Mouse (Mus musculus): Measurements from ENCODE around the gene Cfap61. TPM values are rescaled to one million over a fixed set of nuclear protein-coding genes. Genes with fewer than 3 reads are reported as not detected.

Cfap61 gene
- polyA plus RNA-seq, 1 experiment from 2014 or later: 1.9 TPM

DNA sequence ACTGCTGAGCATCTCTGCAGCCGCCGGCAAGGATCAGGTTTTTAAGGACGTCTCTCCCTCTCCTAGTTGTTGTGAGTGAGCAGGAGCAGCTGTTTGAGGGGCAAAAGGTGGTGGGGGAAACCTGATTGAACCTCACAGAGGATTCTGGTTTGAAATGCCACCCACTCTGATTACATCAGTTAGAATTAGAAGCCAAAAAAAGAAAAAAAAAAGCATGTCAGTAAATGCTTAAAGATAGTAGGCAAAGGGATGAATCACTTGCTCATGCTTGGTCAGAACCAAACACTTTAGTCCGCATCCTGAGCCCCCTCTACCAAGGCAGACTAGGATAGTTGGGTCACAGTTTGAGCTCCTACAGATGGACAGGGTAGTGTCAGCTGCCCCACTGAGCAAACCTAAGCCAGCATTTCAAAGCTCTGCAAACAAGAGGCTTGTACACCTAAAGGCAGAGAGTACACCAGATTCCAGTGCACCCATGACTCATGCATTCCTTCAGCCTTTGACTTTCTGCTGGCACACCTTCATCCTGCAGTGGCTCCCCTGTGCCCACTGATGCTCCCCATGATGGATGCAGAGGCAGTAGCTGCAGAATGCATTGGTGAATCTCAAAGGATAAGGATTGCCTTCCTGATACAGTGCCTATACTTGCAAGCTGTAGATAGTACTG lies 312.0 kb downstream of the Cfap61 start:
- Histone ChIP-seq H3K4me3 (no peak overlapping the region), H3K9me3 (no peaks in the 10 kb centered on the region), H3K4me2 (replicated peaks) (no peak overlapping the region), H3K36me3 (0 out of 2 replicates have a peak, but pooled peaks cover 6% of the 10 kb centered on the region), H3K27ac (replicated peaks) (no peak overlapping the region), H3K9ac (replicated peaks) (no peak overlapping the region), H3K4me1 (peaks cover 16% of the 10 kb centered on the region), H3K27me3 (peaks cover 5% of the 10 kb centered on the region; the same call in 1 of the 2 replicates)
- 74% methylated on average over 4 of the region's 4 CpGs for WGBS
- no peak for ATAC-seq (ENCODE audit: low FRiP score, low read depth)

DNA sequence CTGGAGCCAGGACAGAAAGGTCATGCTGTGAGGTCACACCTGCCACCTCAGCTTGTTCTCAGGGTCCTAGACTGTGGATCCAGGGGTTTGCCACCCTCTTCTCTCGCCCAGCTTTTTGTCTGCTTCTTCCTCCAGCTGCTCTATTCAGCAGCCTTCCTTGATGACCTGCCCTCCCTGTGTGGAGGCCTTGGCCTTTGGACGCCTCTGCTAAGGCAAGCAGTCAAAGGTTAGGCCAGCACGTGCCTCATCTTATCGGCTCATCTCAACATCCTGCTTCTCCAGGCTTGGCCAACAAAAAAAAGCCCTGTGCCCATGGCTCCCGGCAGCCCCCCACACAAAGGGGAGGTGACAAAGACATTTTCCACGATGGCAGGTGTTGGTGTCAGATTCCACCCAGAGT lies 313.0 kb downstream of the Cfap61 start:
- Histone ChIP-seq H3K27ac (replicated peaks) (no peak overlapping the region), H3K9ac (replicated peaks) (no peak overlapping the region), H3K4me2 (replicated peaks) (no peak overlapping the region), H3K4me1 (peaks cover 16% of the 10 kb centered on the region), H3K27me3 (peaks cover 5% of the 10 kb centered on the region; the same call in 1 of the 2 replicates), H3K4me3 (no peak overlapping the region), H3K36me3 (0 out of 2 replicates have a peak, but pooled peaks cover 6% of the 10 kb centered on the region), H3K9me3 (no peaks in the 10 kb centered on the region)
- WGBS: 43% methylated on average over 6 of the region's 6 CpGs
- no peak for ATAC-seq (ENCODE audit: low FRiP score, low read depth)

DNA sequence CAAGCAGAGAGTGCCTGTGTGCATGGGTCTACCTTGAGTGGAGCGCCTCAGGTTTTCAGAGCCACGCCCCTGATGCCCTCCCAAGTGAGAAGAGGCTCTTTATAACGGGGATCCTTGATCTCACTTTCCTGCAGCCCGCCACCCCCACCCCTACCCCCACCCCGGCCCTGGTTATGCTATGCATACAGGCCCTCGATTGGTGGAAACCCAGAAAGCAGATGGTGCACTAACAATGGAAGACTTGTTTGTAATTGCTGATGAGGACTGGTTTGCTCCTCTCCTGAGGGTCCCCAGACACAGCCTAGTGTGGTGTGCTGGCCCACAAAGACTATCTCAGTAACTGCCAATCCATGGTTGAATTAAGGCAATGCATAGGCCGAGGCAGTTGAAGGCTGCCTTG lies 314.4 kb downstream of the Cfap61 start:
- Histone ChIP-seq H3K36me3 (0 out of 2 replicates have a peak, but pooled peaks cover 6% of the 10 kb centered on the region), H3K4me3 (no peak overlapping the region), H3K27ac (replicated peaks) (peak overlapping the region; percentile 64), H3K27me3 (peaks cover 5% of the 10 kb centered on the region; the same call in 1 of the 2 replicates), H3K4me2 (replicated peaks) (no peak overlapping the region), H3K9me3 (no peaks in the 10 kb centered on the region), H3K4me1 (peaks cover 16% of the 10 kb centered on the region), H3K9ac (replicated peaks) (no peak overlapping the region)
- WGBS: 59% methylated on average over 7 of the region's 7 CpGs
- peak; percentile 87 for ATAC-seq (ENCODE audit: low FRiP score, low read depth)

DNA sequence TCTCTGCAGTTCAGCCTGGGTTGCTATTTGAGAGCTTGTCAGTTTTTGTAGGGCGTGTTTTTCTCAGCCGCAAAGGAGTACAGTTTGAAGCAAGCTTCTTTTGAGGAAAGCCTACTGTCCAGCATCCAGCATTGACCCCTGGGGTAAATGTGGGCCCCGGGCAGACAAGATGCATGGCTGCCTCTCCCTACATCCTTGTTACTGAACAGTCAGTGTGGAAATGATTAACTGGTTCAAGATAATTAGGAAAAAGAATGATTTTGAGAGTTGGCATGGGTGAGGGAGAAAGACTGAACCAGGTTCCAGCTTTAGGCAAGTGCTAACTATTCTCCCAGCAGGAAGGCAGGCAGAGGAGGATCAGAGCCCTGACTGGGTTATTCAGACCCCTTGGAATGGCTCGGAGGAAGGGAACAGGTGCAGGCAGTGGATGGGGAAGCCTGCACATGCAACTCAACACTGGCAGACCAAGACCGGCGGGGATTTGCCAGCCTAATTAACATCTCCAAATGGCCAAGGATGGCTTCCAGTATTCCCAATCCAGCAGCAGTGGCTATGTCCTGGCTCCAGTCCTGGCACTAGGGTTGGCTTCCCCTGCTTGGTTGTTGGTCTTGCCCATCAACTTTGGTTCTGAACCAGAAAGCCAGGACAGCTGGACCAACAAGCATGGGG lies 315.8 kb downstream of the Cfap61 start:
- WGBS: 77% methylated on average over 6 of the region's 6 CpGs
- Histone ChIP-seq H3K4me2 (replicated peaks) (no peak overlapping the region), H3K9ac (replicated peaks) (no peak overlapping the region), H3K36me3 (no peaks in the 10 kb centered on the region), H3K4me3 (no peak overlapping the region), H3K4me1 (peaks cover 16% of the 10 kb centered on the region), H3K27ac (replicated peaks) (no peak overlapping the region), H3K27me3 (peaks cover 5% of the 10 kb centered on the region; the same call in 1 of the 2 replicates), H3K9me3 (no peaks in the 10 kb centered on the region)
- ATAC-seq (ENCODE audit: low FRiP score, low read depth): no peak

DNA sequence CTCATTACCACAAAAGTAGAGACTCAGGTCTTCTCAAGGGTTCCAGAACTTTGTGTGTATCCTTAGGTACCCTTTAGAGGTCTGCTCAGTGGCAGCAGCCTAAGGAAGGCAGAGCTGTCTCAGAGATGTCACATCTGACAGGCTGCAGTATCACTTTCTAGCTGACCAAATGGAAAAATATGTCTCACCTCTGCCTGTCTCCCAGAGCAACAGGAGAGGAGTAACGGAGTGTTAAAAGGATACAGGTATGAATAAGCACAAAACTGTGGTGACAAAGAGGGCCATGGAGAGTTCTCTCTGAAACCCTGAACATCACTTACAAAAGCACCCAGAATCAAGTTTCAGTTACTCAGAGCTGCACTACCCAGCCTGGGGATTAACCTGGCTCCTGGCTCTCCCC lies 319.8 kb downstream of the Cfap61 start:
- Histone ChIP-seq H3K9ac (replicated peaks) (no peak overlapping the region), H3K4me1 (peaks cover 32% of the 10 kb centered on the region), H3K27me3 (peaks cover 7% of the 10 kb centered on the region), H3K4me2 (replicated peaks) (no peak overlapping the region), H3K9me3 (no peaks in the 10 kb centered on the region), H3K27ac (replicated peaks) (no peak overlapping the region), H3K4me3 (no peak overlapping the region), H3K36me3 (no peaks in the 10 kb centered on the region)
- ATAC-seq (ENCODE audit: low FRiP score, low read depth): no peak
- whole genome bisulfite sequencing: 96% methylated on average over 1 of the region's 1 CpGs

DNA sequence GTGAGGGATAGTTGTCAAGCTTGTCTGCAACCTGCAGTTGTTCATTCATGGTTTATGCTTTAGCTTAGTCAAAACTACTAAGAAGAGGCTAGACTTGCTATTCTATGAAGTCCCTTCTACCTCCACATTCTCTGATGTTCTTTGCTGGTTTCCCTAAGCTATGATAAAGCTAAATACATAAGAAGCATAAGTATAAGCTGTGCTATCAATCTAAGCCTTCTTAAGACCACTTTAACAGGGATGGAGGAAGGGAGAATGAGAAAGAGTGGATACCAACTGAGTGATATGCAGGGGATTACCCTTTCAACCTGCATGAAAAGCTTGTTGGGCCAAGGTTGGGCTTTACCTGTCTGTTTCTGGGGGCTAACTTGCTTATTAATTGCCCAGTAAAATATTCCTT lies 321.1 kb downstream of the Cfap61 start:
- Histone ChIP-seq H3K27ac (replicated peaks) (0 out of 2 replicates have a peak overlapping the region, but pooled peaks have one; percentile 40), H3K9ac (replicated peaks) (no peak overlapping the region), H3K9me3 (no peaks in the 10 kb centered on the region), H3K36me3 (no peaks in the 10 kb centered on the region), H3K27me3 (peaks cover 7% of the 10 kb centered on the region), H3K4me3 (no peak overlapping the region), H3K4me2 (replicated peaks) (no peak overlapping the region), H3K4me1 (peaks cover 42% of the 10 kb centered on the region)
- no peak for ATAC-seq (ENCODE audit: low FRiP score, low read depth)

DNA sequence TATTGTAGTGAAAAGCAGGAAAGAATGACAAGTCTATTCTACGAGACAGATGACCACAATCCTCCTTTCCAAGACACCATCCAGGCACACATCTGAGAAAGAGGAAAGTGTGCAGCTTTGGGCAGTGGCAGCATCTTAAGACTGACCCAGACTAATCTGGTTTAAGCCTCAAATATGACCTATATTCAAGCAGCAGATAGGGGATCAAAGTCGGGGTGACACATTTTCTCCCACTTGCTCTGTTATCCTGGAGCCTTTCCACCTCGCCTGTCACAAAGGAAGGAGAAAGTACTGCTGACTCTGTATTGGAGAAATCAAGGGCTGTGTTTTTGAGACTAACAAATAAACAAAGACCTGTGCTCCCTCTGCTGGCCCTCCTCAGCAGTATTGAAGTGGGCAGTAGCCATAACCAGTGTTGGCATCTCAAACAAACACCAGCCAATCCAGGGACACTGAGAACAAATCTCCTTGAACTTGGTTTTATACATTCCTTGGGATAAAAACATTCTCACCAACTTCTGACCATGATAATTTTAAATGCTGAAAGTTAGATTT lies 321.8 kb downstream of the Cfap61 start:
- no peak for ATAC-seq (ENCODE audit: low FRiP score, low read depth)
- no peaks in the 10 kb centered on the region for H3K36me3 ChIP-seq
- H3K4me2 ChIP-seq (replicated peaks): no peak overlapping the region
- H3K9ac ChIP-seq (replicated peaks): no peak overlapping the region
- H3K27me3 ChIP-seq: peaks cover 10% of the 10 kb centered on the region
- peak overlapping the region; percentile 40 for H3K27ac ChIP-seq (replicated peaks)
- no peaks in the 10 kb centered on the region for H3K9me3 ChIP-seq
- no peak overlapping the region for H3K4me3 ChIP-seq
- peaks cover 49% of the 10 kb centered on the region for H3K4me1 ChIP-seq
- WGBS: 43% methylated on average over 3 of the region's 3 CpGs

DNA sequence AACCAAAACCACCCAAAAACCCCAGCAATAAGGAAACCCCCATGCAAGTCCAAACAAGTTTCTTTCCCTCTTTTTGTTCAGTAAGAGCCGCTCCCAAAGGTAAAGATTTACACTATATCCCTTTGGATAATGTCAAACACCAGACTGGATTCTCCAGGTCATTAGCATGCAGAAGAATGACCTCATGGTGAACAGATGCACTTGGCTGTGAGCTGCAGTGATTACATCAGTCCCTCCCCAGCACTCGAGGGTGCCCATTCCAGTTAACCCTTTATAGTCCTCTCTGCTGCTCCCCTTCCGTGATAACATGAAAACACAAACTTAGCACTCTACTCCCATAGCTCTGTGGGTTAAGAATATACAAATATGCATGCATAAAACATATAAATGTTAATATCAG lies 322.5 kb downstream of the Cfap61 start:
- no peaks in the 10 kb centered on the region for H3K9me3 ChIP-seq
- no peaks in the 10 kb centered on the region for H3K36me3 ChIP-seq
- ATAC-seq (ENCODE audit: low FRiP score, low read depth): no peak
- H3K9ac ChIP-seq (replicated peaks): no peak overlapping the region
- peak overlapping the region; percentile 40; the same call in 1 of the 2 replicates for H3K27ac ChIP-seq (replicated peaks)
- 27% methylated on average over 3 of the region's 3 CpGs for WGBS
- H3K4me2 ChIP-seq (replicated peaks): no peak overlapping the region
- H3K27me3 ChIP-seq: peaks cover 10% of the 10 kb centered on the region
- H3K4me1 ChIP-seq: peaks cover 55% of the 10 kb centered on the region
- H3K4me3 ChIP-seq: no peak overlapping the region

DNA sequence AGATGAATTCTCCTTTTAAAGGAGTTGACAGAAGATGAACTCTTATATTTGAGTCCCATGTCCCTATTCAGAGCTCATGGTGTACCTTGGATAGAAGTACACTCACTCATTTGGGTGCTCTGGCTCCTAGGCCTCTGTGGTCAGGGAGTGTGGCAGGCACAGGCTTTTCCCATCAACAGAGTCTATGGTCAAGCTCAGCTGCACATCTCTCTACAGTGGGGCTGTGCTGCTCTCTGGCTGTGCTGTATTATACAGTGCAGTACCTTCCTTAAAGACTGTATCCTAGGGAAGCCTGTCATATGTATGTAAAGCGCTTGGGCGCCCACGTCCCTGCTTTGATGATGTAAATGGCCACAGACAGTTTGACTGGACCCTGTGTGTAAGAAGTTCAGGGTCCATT lies 323.0 kb downstream of the Cfap61 start:
- Histone ChIP-seq H3K4me3 (no peak overlapping the region), H3K9me3 (no peaks in the 10 kb centered on the region), H3K4me1 (peaks cover 61% of the 10 kb centered on the region), H3K27me3 (peaks cover 10% of the 10 kb centered on the region), H3K9ac (replicated peaks) (no peak overlapping the region; the same call in 1 of the 2 replicates), H3K4me2 (replicated peaks) (no peak overlapping the region), H3K36me3 (no peaks in the 10 kb centered on the region), H3K27ac (replicated peaks) (peak overlapping the region; percentile 70)
- no peak for ATAC-seq (ENCODE audit: low FRiP score, low read depth)
- WGBS: 79% methylated on average over 3 of the region's 3 CpGs

DNA sequence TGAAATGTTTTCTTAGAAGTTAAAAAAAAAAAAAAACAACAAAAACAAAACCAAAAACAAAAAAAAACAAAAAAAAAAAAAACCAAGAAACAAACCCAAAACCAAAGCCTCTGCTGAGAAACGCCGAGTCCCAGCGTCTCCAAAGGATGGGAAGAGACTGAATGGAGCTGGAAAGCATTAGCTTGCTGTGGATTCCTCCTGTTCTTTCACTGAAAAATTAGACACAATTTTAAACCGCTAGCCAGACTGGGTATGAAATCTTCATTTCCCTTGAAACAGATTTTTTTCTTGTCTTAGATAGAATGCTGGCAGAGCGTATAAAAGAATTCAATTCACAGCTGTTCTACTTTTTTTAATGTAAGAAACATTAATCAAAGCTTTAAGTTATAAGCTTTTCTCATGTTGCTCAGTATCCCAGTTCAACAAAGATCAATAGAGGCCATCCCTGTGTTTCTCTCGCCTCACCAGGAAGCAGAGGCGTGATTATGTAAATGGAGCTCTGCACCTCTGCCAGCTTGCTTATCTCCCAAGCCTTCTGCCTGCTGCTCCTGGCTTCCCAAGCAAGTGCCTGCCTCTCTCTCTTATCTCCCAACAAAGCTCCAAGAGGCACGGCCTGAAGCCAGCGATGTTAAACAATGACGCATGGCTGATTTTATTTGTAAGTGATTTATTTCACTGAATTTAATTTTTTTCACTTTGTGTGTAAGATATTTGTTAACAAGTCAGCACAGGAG lies 324.3 kb downstream of the Cfap61 start:
- peaks cover 19% of the 10 kb centered on the region for H3K27me3 ChIP-seq
- H3K4me2 ChIP-seq (replicated peaks): no peak overlapping the region
- peaks cover 62% of the 10 kb centered on the region for H3K4me1 ChIP-seq
- ATAC-seq (ENCODE audit: low FRiP score, low read depth): peak; percentile 23; the same call in 1 of the 2 replicates
- WGBS: 10% methylated on average over 10 of the region's 10 CpGs
- H3K4me3 ChIP-seq: no peak overlapping the region
- H3K9me3 ChIP-seq: no peaks in the 10 kb centered on the region
- no peaks in the 10 kb centered on the region for H3K36me3 ChIP-seq
- peak overlapping the region; percentile 82 for H3K27ac ChIP-seq (replicated peaks)
- H3K9ac ChIP-seq (replicated peaks): no peak overlapping the region

DNA sequence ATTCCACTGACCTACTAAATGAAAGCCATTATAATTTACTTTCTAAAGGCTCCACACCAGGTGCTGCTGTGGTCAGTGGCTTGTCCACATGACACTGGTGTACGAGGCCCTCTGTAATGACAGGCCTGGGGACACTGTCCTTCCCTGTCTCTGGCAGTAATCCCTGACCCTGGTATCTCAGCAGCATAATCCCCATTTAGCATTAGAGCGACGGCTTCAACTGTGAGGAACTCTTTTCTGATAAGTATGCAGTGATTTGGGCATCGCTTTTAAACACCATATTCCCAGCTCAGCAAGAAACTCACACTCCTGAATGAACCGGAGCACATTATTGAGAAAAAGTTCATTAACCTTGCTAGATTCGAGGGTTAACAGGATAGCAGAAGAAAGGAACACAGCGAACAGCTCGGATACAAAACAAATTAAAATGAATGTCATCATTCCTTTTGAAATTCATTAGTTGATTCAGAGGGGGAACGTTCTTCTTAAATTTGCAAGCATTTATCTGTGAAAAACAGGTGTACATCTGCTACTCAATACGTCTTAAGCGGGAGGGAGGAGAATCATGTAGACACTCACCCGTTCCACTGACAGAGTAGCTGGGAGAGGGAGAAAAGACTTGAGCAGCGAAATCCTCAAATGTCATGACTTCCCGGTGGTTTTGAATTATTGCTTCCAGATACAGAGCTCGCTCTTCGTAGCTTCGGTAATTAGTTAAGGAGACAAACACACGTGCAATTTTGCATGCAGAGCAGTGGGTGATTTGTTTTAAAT lies 325.4 kb downstream of the Cfap61 start:
- 0 out of 2 replicates have a peak overlapping the region, but pooled peaks have one; percentile 5 for H3K4me2 ChIP-seq (replicated peaks)
- H3K4me1 ChIP-seq: peaks cover 62% of the 10 kb centered on the region
- H3K4me3 ChIP-seq: no peak overlapping the region
- H3K27ac ChIP-seq (replicated peaks): peak overlapping the region; percentile 82
- H3K27me3 ChIP-seq: peaks cover 30% of the 10 kb centered on the region
- no peak for ATAC-seq (ENCODE audit: low FRiP score, low read depth)
- no peak overlapping the region for H3K9ac ChIP-seq (replicated peaks)
- 19% methylated on average over 18 of the region's 18 CpGs for WGBS
- no peaks in the 10 kb centered on the region for H3K36me3 ChIP-seq
- H3K9me3 ChIP-seq: no peaks in the 10 kb centered on the region
